Mouse (Mus musculus): ENCODE measurements around the gene Tlr8.

Tlr8 gene

GRCm38 (mm10) chrX:167205813-167206520, 58.2 kb downstream of the Tlr8 start:
- peak; percentile 24 for DNase-seq (ENCODE audit: low spot score)

GRCm38 (mm10) chrX:167201365-167201764, 62.8 kb downstream of the Tlr8 start:
- DNase-seq (ENCODE audit: low spot score), result no peak

- no peak for DNase-seq (ENCODE audit: low spot score)
These were observed 68.9 kb downstream of the Tlr8 start for GRCm38 (mm10) chrX:167195228-167195649.

Measured in layer of hippocampus, adult 11-12 months (tissue).